Mouse (Mus musculus) inflammation-experienced regulatory T-cells, adult 6 months (primary cell): ENCODE results near the gene Mia2. TPM values are rescaled to one million over a fixed set of nuclear protein-coding genes. Genes with fewer than 3 reads are reported as not detected.
"Not testable (repeated sequence)": the region's sequence is repeated elsewhere in the genome, so short reads cannot be mapped to it uniquely, and the experiment has no call there.

Experiments used
- ATAC-seq: one replicate; pipeline ENCODE4 v1.8.0; 2017
- polyA plus RNA-seq, 3 experiments: library from polyadenylated mRNA; unstranded; fragments of 100-300 nt; shearing (Covaris generic); gene quantifications; one replicate each; pipeline ENCODE4 v1.2.1; 2017

The Mia2 gene
- polyA plus RNA-seq: 10 to 100 TPM; 19.0 to 34.2 (median 32.9) TPM

- no peak for ATAC-seq
Observed at GRCm38 (mm10) chr12:59095104-59096025, at the start of gene Mia2. Gene Mia2 (plus strand): TSS chr12:59095799.

- ATAC-seq: no peak
Observed at GRCm38 (mm10) chr12:59052470-59052869, 43.1 kb upstream of the Mia2 start.

GRCm38 (mm10) chr12:59053166-59053565 is 42.4 kb upstream of the Mia2 start:
- ATAC-seq: no peak

- ATAC-seq: no peak
Observed at GRCm38 (mm10) chr12:59053976-59054375, 41.6 kb upstream of the Mia2 start.

- peak; percentile 95 for ATAC-seq
Observed at GRCm38 (mm10) chr12:59055196-59055850, 40.3 kb upstream of the Mia2 start.

- ATAC-seq: no peak
Observed at GRCm38 (mm10) chr12:59056222-59056621, 39.4 kb upstream of the Mia2 start.

- ATAC-seq: not testable (repeated sequence)
Observed at GRCm38 (mm10) chr12:59058242-59058641, 37.4 kb upstream of the Mia2 start.

GRCm38 (mm10) chr12:59060322-59060721 is 35.3 kb upstream of the Mia2 start:
- ATAC-seq: no peak

GRCm38 (mm10) chr12:59060993-59061595 is 34.5 kb upstream of the Mia2 start, which contains the start of gene Trappc6b:
Gene Trappc6b (minus strand): TSS chr12:59061472.
- peak; percentile 91 for ATAC-seq

- ATAC-seq: no peak
Observed at GRCm38 (mm10) chr12:59064837-59065236, 30.8 kb upstream of the Mia2 start.

GRCm38 (mm10) chr12:59065776-59066175 is 29.8 kb upstream of the Mia2 start:
- no peak for ATAC-seq

- ATAC-seq: peak; percentile 98
Observed at GRCm38 (mm10) chr12:59066448-59067077, 29.0 kb upstream of the Mia2 start, which contains the start of gene Pnn. Gene Pnn (plus strand): TSS chr12:59066884.

GRCm38 (mm10) chr12:59067095-59067494 is 28.5 kb upstream of the Mia2 start:
- peak; percentile 11 for ATAC-seq

- no peak for ATAC-seq
Observed at GRCm38 (mm10) chr12:59068791-59069190, 26.8 kb upstream of the Mia2 start.

GRCm38 (mm10) chr12:59072286-59072685 is 23.3 kb upstream of the Mia2 start:
- ATAC-seq: no peak

GRCm38 (mm10) chr12:59074052-59074451 is 21.5 kb upstream of the Mia2 start:
- no peak for ATAC-seq

- ATAC-seq: no peak
Observed at GRCm38 (mm10) chr12:59076996-59077395, 18.6 kb upstream of the Mia2 start.

GRCm38 (mm10) chr12:59077883-59078282 is 17.7 kb upstream of the Mia2 start:
- no peak for ATAC-seq

GRCm38 (mm10) chr12:59080461-59080860 is 15.1 kb upstream of the Mia2 start:
- ATAC-seq: no peak

- ATAC-seq: no peak
Observed at GRCm38 (mm10) chr12:59084446-59084845, 11.2 kb upstream of the Mia2 start.

- ATAC-seq: no peak
Observed at GRCm38 (mm10) chr12:59086171-59086570, 9.4 kb upstream of the Mia2 start.

GRCm38 (mm10) chr12:59093543-59093942 is 2.1 kb upstream of the Mia2 start:
- ATAC-seq: no peak

- ATAC-seq: no peak
Observed at GRCm38 (mm10) chr12:59104771-59105170, 9.2 kb downstream of the Mia2 start.
